Mouse (Mus musculus) layer of hippocampus, postnatal 25 days (tissue): ENCODE measurements at regions not wholly inside any gene's neighbourhood (a gene's known extent, or its start where the extent isn't known, plus 50 kb on each side); places are given as distances from the start of the nearest gene placed in this dataset.

Source experiments
- DNase-seq, 2 experiments: peaks; one replicate each; pipeline ENCODE4 v3.0.0; 2022; ENCODE audit warnings: mixed read lengths in 2 of 2, low spot score in 1 of 2; ENCODE audit errors: extremely low spot score in 1 of 2

- DNase-seq, result no peak
These were observed 271.5 kb upstream of the Slc24a2 start for GRCm38 (mm10) chr4:87501791-87502190.

- no peak for DNase-seq
These were observed 270.2 kb upstream of the Slc24a2 start for GRCm38 (mm10) chr4:87500441-87500840.

- no peak for DNase-seq
These were observed 257.5 kb upstream of the Slc24a2 start for GRCm38 (mm10) chr4:87487798-87488197.

- DNase-seq, result no peak
These were observed 245.3 kb upstream of the Slc24a2 start for GRCm38 (mm10) chr4:87475537-87475936.

GRCm38 (mm10) chr4:87473331-87474039 lies 243.2 kb upstream of the Slc24a2 start:
- peak in 1 of 2 experiments; percentile 20 for DNase-seq

GRCm38 (mm10) chr4:87472787-87473186 lies 242.5 kb upstream of the Slc24a2 start:
- DNase-seq, result no peak

- no peak for DNase-seq
These were observed 241.1 kb upstream of the Slc24a2 start for GRCm38 (mm10) chr4:87471385-87471784.

- no peak for DNase-seq
These were observed 237.3 kb upstream of the Slc24a2 start for GRCm38 (mm10) chr4:87467600-87467999.

- no peak for DNase-seq
These were observed 236.7 kb upstream of the Slc24a2 start for GRCm38 (mm10) chr4:87467018-87467417.

GRCm38 (mm10) chr4:87461181-87461912 lies 231.1 kb upstream of the Slc24a2 start:
- DNase-seq, result no peak

- no peak for DNase-seq
These were observed 225.7 kb upstream of the Slc24a2 start for GRCm38 (mm10) chr4:87455863-87456578.

GRCm38 (mm10) chr4:87452122-87452521 lies 221.8 kb upstream of the Slc24a2 start:
- no peak for DNase-seq

- DNase-seq, result no peak
These were observed 221.0 kb upstream of the Slc24a2 start for GRCm38 (mm10) chr4:87451251-87451650.

GRCm38 (mm10) chr4:87448338-87448737 lies 218.1 kb upstream of the Slc24a2 start:
- no peak for DNase-seq

GRCm38 (mm10) chr4:87446856-87447255 lies 216.6 kb upstream of the Slc24a2 start:
- no peak for DNase-seq

GRCm38 (mm10) chr4:87434136-87434535 lies 203.9 kb upstream of the Slc24a2 start:
- no peak for DNase-seq

GRCm38 (mm10) chr4:87428374-87428773 lies 198.1 kb upstream of the Slc24a2 start:
- DNase-seq, result no peak

- no peak for DNase-seq
These were observed 193.8 kb upstream of the Slc24a2 start for GRCm38 (mm10) chr4:87424066-87424465.

GRCm38 (mm10) chr4:87422588-87422987 lies 192.3 kb upstream of the Slc24a2 start:
- DNase-seq, result no peak

GRCm38 (mm10) chr4:87403354-87403753 lies 173.1 kb upstream of the Slc24a2 start:
- no peak for DNase-seq

GRCm38 (mm10) chr4:87402173-87402556 lies 171.9 kb upstream of the Slc24a2 start:
- no peak for DNase-seq
